Mouse (Mus musculus) CH12.LX (cell line): Measurements from ENCODE around the gene Slc4a5. TPM values are rescaled to one million over a fixed set of nuclear protein-coding genes. Genes with fewer than 3 reads are reported as not detected.

Source experiments
- DNase-seq: peaks from one replicate; pipeline ENCODE4 v3.0.0-alpha.2; 2013; ENCODE audit errors: extremely low read depth
- H3K27ac ChIP-seq: 2 replicates; pipeline ENCODE4 v1.5.1; 2012; ENCODE audit warnings: low read depth, mild to moderate bottlenecking, control low read depth, moderate library complexity; ENCODE audit not compliant: insufficient read depth
- H3K27me3 ChIP-seq: replicated peaks from 2 replicates; pipeline ENCODE3; 2012; ENCODE audit warnings: inconsistent platforms
- H3K36me3 ChIP-seq, 2 experiments: replicated peaks in 1 of 2; 2 replicates each; pipeline versions ENCODE3 to v1.6.1; 2012; ENCODE audit warnings: inconsistent platforms in 1 of 2, low read length in 1 of 2, mild to moderate bottlenecking in 1 of 2, mixed read lengths in 1 of 2, moderate library complexity in 1 of 2; ENCODE audit not compliant: control insufficient read depth in 1 of 2, insufficient read depth in 1 of 2
- H3K4me1 ChIP-seq, 2 experiments: 2 replicates each; pipeline ENCODE4 v1.6.1; 2012; ENCODE audit warnings: inconsistent platforms in 1 of 2, moderate library complexity in 1 of 2; ENCODE audit not compliant: insufficient read depth in 2 of 2, control insufficient read depth in 1 of 2
- H3K4me2 ChIP-seq: 2 replicates; pipeline ENCODE4 v1.6.1; 2012; ENCODE audit warnings: low read depth, mild to moderate bottlenecking, control low read depth; ENCODE audit not compliant: poor library complexity, insufficient read depth, severe bottlenecking
- H3K4me3 ChIP-seq, 3 experiments: fragments of 150-350 bp in 1 of 3; sonication (generic) in 1 of 3; replicated peaks in 1 of 3; 2 replicates each; pipeline versions ENCODE3 to v1.5.1; 2011 to 2012; ENCODE audit warnings: low read depth in 2 of 3, low read length in 2 of 3, mild to moderate bottlenecking in 2 of 3, moderate library complexity in 2 of 3, control low read depth in 1 of 3, improper control_type of control experiment in 1 of 3, inconsistent platforms in 1 of 3, mixed read lengths in 1 of 3; ENCODE audit not compliant: poor library complexity in 1 of 3
- H3K79me2 ChIP-seq: replicated peaks from 2 replicates; pipeline ENCODE4 v1.6.1; 2012; ENCODE audit warnings: mild to moderate bottlenecking, moderate library complexity; ENCODE audit not compliant: control insufficient read depth, poor library complexity, insufficient read depth, severe bottlenecking; ENCODE audit errors: extremely low read depth
- H3K9ac ChIP-seq: 2 replicates; pipeline ENCODE4 v1.6.1; 2012; ENCODE audit warnings: low read depth, mild to moderate bottlenecking, control low read depth, moderate library complexity; ENCODE audit not compliant: insufficient read depth
- H3K9me3 ChIP-seq: replicated peaks from 2 replicates; pipeline ENCODE3; 2012; ENCODE audit warnings: low read length, inconsistent platforms, mixed read lengths
- BHLHE40 ChIP-seq: IDR thresholded peaks from 2 replicates; pipeline ENCODE4 v1.6.1; 2011; ENCODE audit warnings: mild to moderate bottlenecking, low read depth, low read length, improper control_type of control experiment
- CHD1 ChIP-seq: IDR thresholded peaks from 2 replicates; pipeline ENCODE4 v1.6.1; 2012; ENCODE audit warnings: low read depth, low read length, improper control_type of control experiment, inconsistent platforms
- CTCF ChIP-seq, 2 experiments: IDR thresholded peaks in 1 of 2; conservative IDR thresholded peaks in 1 of 2; 2 replicates each; pipeline ENCODE4 v1.5.1; 2011 to 2012; ENCODE audit warnings: low read depth in 2 of 2, low read length in 2 of 2, improper control_type of control experiment in 1 of 2, inconsistent platforms in 1 of 2, mild to moderate bottlenecking in 1 of 2, moderate library complexity in 1 of 2
- E2F4 ChIP-seq: IDR thresholded peaks from 2 replicates; pipeline ENCODE4 v1.6.1; 2011; ENCODE audit warnings: low read depth, low read length, improper control_type of control experiment; ENCODE audit not compliant: insufficient replicate concordance
- ELF1 ChIP-seq: IDR thresholded peaks from 2 replicates; pipeline ENCODE4 v1.6.1; 2014; ENCODE audit warnings: low read depth, mild to moderate bottlenecking, inconsistent platforms, low read length, improper control_type of control experiment
- EP300 ChIP-seq: IDR thresholded peaks from 2 replicates; pipeline ENCODE4 v1.6.1; 2011; ENCODE audit warnings: low read length, improper control_type of control experiment
- ETS1 ChIP-seq: conservative IDR thresholded peaks from 2 replicates; pipeline ENCODE4 v1.6.1; 2012; ENCODE audit warnings: low read depth, mild to moderate bottlenecking, inconsistent platforms, low read length, improper control_type of control experiment, moderate library complexity
- HCFC1 ChIP-seq: IDR thresholded peaks from 2 replicates; pipeline ENCODE4 v1.6.1; 2012; ENCODE audit warnings: low read depth, mild to moderate bottlenecking, inconsistent platforms, low read length, improper control_type of control experiment
- IRF4 ChIP-seq: IDR thresholded peaks from 2 replicates; pipeline ENCODE4 v1.6.1; 2014; ENCODE audit warnings: low read depth, mild to moderate bottlenecking, inconsistent platforms, low read length, improper control_type of control experiment
- JUN ChIP-seq: IDR thresholded peaks from 2 replicates; pipeline ENCODE4 v1.6.1; 2011; ENCODE audit warnings: low read depth, mild to moderate bottlenecking, low read length, improper control_type of control experiment, moderate library complexity; ENCODE audit not compliant: insufficient read depth
- JUND ChIP-seq: conservative IDR thresholded peaks from 2 replicates; pipeline ENCODE4 v1.6.1; 2011; ENCODE audit warnings: low read depth, low read length, improper control_type of control experiment
- MAFK ChIP-seq: IDR thresholded peaks from 2 replicates; pipeline ENCODE4 v1.6.1; 2011; ENCODE audit warnings: low read length, improper control_type of control experiment; ENCODE audit not compliant: insufficient replicate concordance
- MAX ChIP-seq: IDR thresholded peaks from 2 replicates; pipeline ENCODE4 v1.6.1; 2011; ENCODE audit warnings: low read length, improper control_type of control experiment
- MAZ ChIP-seq: IDR thresholded peaks from 2 replicates; pipeline ENCODE4 v1.6.1; 2012; ENCODE audit warnings: low read depth, mild to moderate bottlenecking, inconsistent platforms, low read length, improper control_type of control experiment, moderate library complexity
- MXI1 ChIP-seq: IDR thresholded peaks from 2 replicates; pipeline ENCODE4 v1.6.1; 2011; ENCODE audit warnings: mild to moderate bottlenecking, low read depth, low read length, improper control_type of control experiment
- NELFE ChIP-seq: IDR thresholded peaks from 2 replicates; pipeline ENCODE4 v1.6.1; 2011; ENCODE audit warnings: low read depth, low read length, improper control_type of control experiment
- NRF1 ChIP-seq: IDR thresholded peaks from 2 replicates; pipeline ENCODE4 v1.6.1; 2014; ENCODE audit warnings: low read depth, mild to moderate bottlenecking, inconsistent platforms, low read length, improper control_type of control experiment, moderate library complexity
- POLR2A ChIP-seq: IDR thresholded peaks from 2 replicates; pipeline ENCODE4 v1.6.1; 2011; ENCODE audit warnings: low read depth, mild to moderate bottlenecking, improper control_type of control experiment, low read length
- POLR2AphosphoS2 ChIP-seq: IDR thresholded peaks from 2 replicates; pipeline ENCODE4 v1.6.1; 2011; ENCODE audit warnings: low read depth, low read length, improper control_type of control experiment
- RAD21 ChIP-seq: IDR thresholded peaks from 2 replicates; pipeline ENCODE4 v1.6.1; 2011; ENCODE audit warnings: low read depth, mild to moderate bottlenecking, low read length, improper control_type of control experiment, moderate library complexity
- RCOR1 ChIP-seq: conservative IDR thresholded peaks from 2 replicates; pipeline ENCODE4 v1.6.1; 2012; ENCODE audit warnings: low read depth, mild to moderate bottlenecking, inconsistent platforms, low read length, improper control_type of control experiment
- SIN3A ChIP-seq: IDR thresholded peaks from 2 replicates; pipeline ENCODE4 v1.6.1; 2012; ENCODE audit warnings: low read length, improper control_type of control experiment, inconsistent platforms
- SMC3 ChIP-seq: IDR thresholded peaks from 2 replicates; pipeline ENCODE4 v1.6.1; 2011; ENCODE audit warnings: low read depth, low read length, improper control_type of control experiment
- TBP ChIP-seq: conservative IDR thresholded peaks from 2 replicates; pipeline ENCODE4 v1.6.1; 2011; ENCODE audit warnings: low read depth, low read length, improper control_type of control experiment
- TCF12 ChIP-seq: IDR thresholded peaks from 2 replicates; pipeline ENCODE4 v1.6.1; 2014; ENCODE audit warnings: low read depth, mild to moderate bottlenecking, inconsistent platforms, low read length, improper control_type of control experiment
- UBTF ChIP-seq: IDR thresholded peaks from 2 replicates; pipeline ENCODE4 v1.6.1; 2012; ENCODE audit warnings: low read depth, mild to moderate bottlenecking, inconsistent platforms, low read length, improper control_type of control experiment, moderate library complexity
- USF1 ChIP-seq: IDR thresholded peaks from 2 replicates; pipeline ENCODE4 v1.6.1; 2014; ENCODE audit warnings: low read depth, mild to moderate bottlenecking, inconsistent platforms, low read length, improper control_type of control experiment
- USF2 ChIP-seq: conservative IDR thresholded peaks from 2 replicates; pipeline ENCODE4 v1.6.1; 2011; ENCODE audit warnings: low read depth, low read length, improper control_type of control experiment
- ZMIZ1 ChIP-seq: IDR thresholded peaks from 2 replicates; pipeline ENCODE4 v1.6.1; 2012; ENCODE audit warnings: low read depth, mild to moderate bottlenecking, inconsistent platforms, low read length, improper control_type of control experiment
- dilution Hi-C: fragments of 300-500 bp; cut with MboI; formaldehyde crosslinking; loops from 2 replicates; pipeline ENCODE4 v1.14.3; 2020; ENCODE audit warnings: low sequenced_read_pairs; ENCODE audit not compliant: extremely low pct_unique_long_range_greater_than_20kb, extremely low pct_ligation_motif_present
- in situ Hi-C: fragments of 300-500 bp; cut with MboI; formaldehyde crosslinking; loops from 3 replicates; pipeline ENCODE4 v1.14.3; 2019; ENCODE audit warnings: low sequenced_read_pairs, low pct_ligation_motif_present, low pct_unique_long_range_greater_than_20kb, mixed read lengths
- polyA plus RNA-seq: library from polyadenylated mRNA; unstranded; fragments of >175 nt; gene quantifications from 2 replicates; pipeline ENCODE4 v1.2.1, GENCODE M21; 2012; ENCODE audit warnings: low read depth; ENCODE audit not compliant: insufficient read length
- total RNA-seq, 2 experiments: library from RNA; depleted of rRNA; stranded (reverse); fragments of 300-350 nt in 1 of 2; fragments of >200 nt in 1 of 2; gene quantifications; 2 replicates each; pipeline ENCODE4 v1.2.3; 2012 to 2014

The Slc4a5 gene
- total and polyA plus RNA-seq, 3 experiments, result 0.13 to 0.21 TPM; not detected in 1

- DNase-seq, result no peak
- Histone ChIP-seq H3K79me2 (no peaks in the 10 kb centered on the region), H3K9ac (peak overlapping the region; percentile 90), H3K4me2 (peak overlapping the region; percentile 73), H3K4me3 (peak overlapping the region; percentile 76 to 80 (median 78)), H3K27ac (no peak overlapping the region), H3K36me3 (peaks cover 37 to 61% of the 10 kb centered on the region in 2 experiments), H3K4me1 (peaks cover 7 to 19% of the 10 kb centered on the region in 2 experiments), H3K27me3 (no peaks in the 10 kb centered on the region), H3K9me3 (no peaks in the 10 kb centered on the region)
- dilution Hi-C loops, result no loop called here
- in situ Hi-C loops, result loop anchor here (5.0 to 25.0 kb wide), 2 partner anchors 157 to 312 kb away; partner anchors contain the start of genes Clec4f and Dguok
- TF ChIP-seq USF2 (no peak), CHD1 (no peak), TBP (no peak), MAFK (no peak), JUN (no peak), TCF12 (no peak), IRF4 (no peak), MAZ (no peak), MAX (no peak), JUND (no peak), EP300 (no peak), NRF1 (no peak), RCOR1 (no peak), RAD21 (no peak), UBTF (no peak), MXI1 (no peak), CTCF (conservative IDR thresholded peaks at IDR 0.05 in 1 of 2, IDR thresholded peaks at IDR 0.05 in 1 of 2; ENCODE audit: low read depth in 2 of 2, low read length in 2 of 2) (no peak), POLR2A (no peak), SIN3A (no peak), ZMIZ1 (no peak)
These were observed 130.5 kb downstream of the Slc4a5 start for GRCm38 (mm10) chr6:83350172-83350571.

GRCm38 (mm10) chr6:83350851-83351405 is 131.3 kb downstream of the Slc4a5 start:
- TF ChIP-seq RCOR1 (no peak), MXI1 (no peak), E2F4 (no peak), ETS1 (no peak), IRF4 (no peak), BHLHE40 (no peak), POLR2AphosphoS2 (no peak), NRF1 (no peak), CTCF (conservative IDR thresholded peaks at IDR 0.05 in 1 of 2, IDR thresholded peaks at IDR 0.05 in 1 of 2; ENCODE audit: low read depth in 2 of 2, low read length in 2 of 2) (no peak), HCFC1 (no peak), JUN (no peak), ELF1 (no peak), USF2 (no peak), CHD1 (no peak), TBP (no peak), MAX (no peak), JUND (no peak), SMC3 (no peak), NELFE (no peak), USF1 (no peak)
- H3K4me3 ChIP-seq, result no peak overlapping the region
- no peak for DNase-seq
- in situ Hi-C loops, result loop anchor here (5.0 to 25.0 kb wide), 2 partner anchors 156 to 311 kb away; partner anchors contain the start of genes Clec4f and Dguok
- dilution Hi-C loops, result no loop called here
- H3K4me1 ChIP-seq, result peaks cover 7 to 19% of the 10 kb centered on the region in 2 experiments
- no peak overlapping the region for H3K4me2 ChIP-seq
- no peak overlapping the region for H3K9ac ChIP-seq
- H3K9me3 ChIP-seq, result no peaks in the 10 kb centered on the region
- H3K27ac ChIP-seq, result no peak overlapping the region
- no peaks in the 10 kb centered on the region for H3K79me2 ChIP-seq
- no peaks in the 10 kb centered on the region for H3K27me3 ChIP-seq
- peaks cover 40 to 69% of the 10 kb centered on the region in 2 experiments for H3K36me3 ChIP-seq
